Mouse (Mus musculus) liver, embryonic 16.5 days (tissue): ENCODE measurements around the gene Tbc1d24. TPM values are rescaled to one million over a fixed set of nuclear protein-coding genes. Genes with fewer than 3 reads are reported as not detected.

Experiments
- ATAC-seq: fragments of 200-750 bp; cut with Nextera tagmentation; 2 replicates; pipeline ENCODE4 v1.8.0; 2017; ENCODE audit warnings: low read depth, mild to moderate bottlenecking, moderate number of reproducible peaks, moderate library complexity
- H3K27ac ChIP-seq: fragments of 300-500 bp; sonication (generic); 2 replicates; pipeline ENCODE4 v1.5.1; 2014; ENCODE audit warnings: mild to moderate bottlenecking, low read length
- H3K27me3 ChIP-seq: fragments of 300-500 bp; sonication (generic); 2 replicates; pipeline ENCODE4 v1.6.1; 2014; ENCODE audit warnings: low read depth, low read length, mixed read lengths; ENCODE audit not compliant: control insufficient read depth, insufficient read depth
- H3K36me3 ChIP-seq: fragments of 300-500 bp; sonication (generic); 2 replicates; pipeline ENCODE4 v1.6.1; 2014; ENCODE audit warnings: mild to moderate bottlenecking; ENCODE audit not compliant: control insufficient read depth, insufficient read depth
- H3K4me1 ChIP-seq: fragments of 300-500 bp; sonication (generic); 2 replicates; pipeline ENCODE4 v1.6.1; 2014; ENCODE audit warnings: low read depth, low read length, mixed read lengths; ENCODE audit not compliant: control insufficient read depth
- H3K4me2 ChIP-seq: fragments of 300-500 bp; sonication (generic); 2 replicates; pipeline ENCODE4 v1.6.1; 2014; ENCODE audit warnings: low read depth, low read length, mixed read lengths
- H3K4me3 ChIP-seq: fragments of 300-500 bp; sonication (generic); 2 replicates; pipeline ENCODE4 v1.5.1; 2014; ENCODE audit warnings: low read depth, mild to moderate bottlenecking, low read length
- H3K9ac ChIP-seq: fragments of 300-500 bp; sonication (generic); 2 replicates; pipeline ENCODE4 v1.6.1; 2014; ENCODE audit warnings: low read depth, low read length
- H3K9me3 ChIP-seq: fragments of 300-500 bp; sonication (generic); replicated peaks from 2 replicates; pipeline ENCODE4 v1.6.1; 2016; ENCODE audit warnings: low read length; ENCODE audit not compliant: control insufficient read depth
- WGBS: fragments of 180-500 bp; shearing (Covaris S2); extraction: QIAGEN DNeasy Blood & Tissue Kit; methylation state at CpG from one replicate; pipeline ENCODE4 v1.1.7; 2014; ENCODE audit not compliant: insufficient replicate concordance; 5-methylcytosine and 5-hydroxymethylcytosine counted together
- polyA plus RNA-seq: library from polyadenylated mRNA; unstranded; fragments of >200 nt; fragmentation: Nextera tagmentation; extraction: Ambion mirVana; gene quantifications from 2 replicates; pipeline ENCODE4 v1.2.1, GENCODE M21; 2015

Tbc1d24 gene
- polyA plus RNA-seq, 1 experiment from 2014 or later, result 7.4 TPM

DNA sequence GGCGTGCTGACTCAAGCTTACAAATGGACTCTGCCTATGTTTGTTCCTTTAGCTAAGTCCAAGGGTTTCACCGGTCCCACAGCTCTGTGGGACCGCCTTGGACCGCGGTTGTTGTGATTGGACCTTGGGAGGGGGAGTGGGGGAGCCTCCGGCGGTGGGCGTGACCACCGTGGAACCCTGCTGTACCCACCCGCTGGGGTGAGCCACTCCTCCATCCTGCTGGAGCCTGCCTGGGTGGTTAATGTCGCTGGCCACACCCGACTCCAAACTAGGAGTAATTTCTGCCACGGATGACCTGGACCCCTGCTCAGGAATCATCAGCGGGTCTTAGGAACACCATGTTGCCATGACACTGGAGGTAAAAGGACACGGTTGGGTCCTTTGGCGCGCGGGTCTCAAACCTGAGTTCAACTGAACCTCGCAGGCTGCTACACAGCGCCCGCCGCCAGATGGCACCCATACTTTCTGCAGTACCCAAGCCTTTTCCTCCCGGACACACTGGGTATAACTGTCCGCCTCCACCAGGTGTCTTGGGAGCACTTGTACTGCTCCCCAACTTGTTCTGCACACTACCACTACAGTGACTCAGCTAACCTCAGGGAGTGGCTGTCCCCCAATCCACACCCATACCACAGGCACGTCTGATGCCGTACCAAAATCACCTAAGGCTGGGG lies 53.3 kb downstream of the Tbc1d24 start:
- peak overlapping the region; percentile 64 for H3K4me3 ChIP-seq
- peak overlapping the region; percentile 94 for H3K27ac ChIP-seq
- 2% methylated on average over 26 of the region's 26 CpGs for WGBS
- ATAC-seq, result peak; percentile 96
- H3K36me3 ChIP-seq, result peaks cover 2% of the 10 kb centered on the region; the same call in 1 of the 2 replicates
- H3K27me3 ChIP-seq, result no peaks in the 10 kb centered on the region
- H3K9me3 ChIP-seq, result no peaks in the 10 kb centered on the region
- H3K9ac ChIP-seq, result peak overlapping the region; percentile 77
- H3K4me2 ChIP-seq, result peak overlapping the region; percentile 97
- H3K4me1 ChIP-seq, result peaks cover 30% of the 10 kb centered on the region

DNA sequence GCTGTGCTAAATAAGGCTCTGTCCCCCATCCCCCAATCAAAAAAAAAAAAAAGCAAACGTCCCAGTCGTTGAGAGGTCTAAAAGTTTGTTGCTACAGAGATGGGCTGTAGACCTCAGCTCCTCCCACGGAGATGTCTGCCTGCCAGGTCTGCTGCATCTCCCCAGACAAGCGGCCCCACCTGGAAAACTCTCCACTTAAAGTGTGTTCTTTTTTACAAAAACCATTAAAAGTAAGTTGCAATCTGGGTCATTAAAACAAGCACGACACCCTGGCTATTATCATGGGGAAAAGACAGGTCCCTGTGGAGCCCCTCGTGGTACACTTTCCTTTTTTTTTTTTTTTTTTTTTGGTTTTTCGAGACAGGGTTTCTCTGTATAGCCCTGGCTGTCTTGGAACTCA lies 54.0 kb downstream of the Tbc1d24 start:
- Histone ChIP-seq H3K4me3 (peak overlapping the region; percentile 64), H3K27ac (peak overlapping the region; percentile 94), H3K4me1 (peaks cover 30% of the 10 kb centered on the region), H3K36me3 (peaks cover 2% of the 10 kb centered on the region; the same call in 1 of the 2 replicates), H3K9me3 (no peaks in the 10 kb centered on the region), H3K9ac (peak overlapping the region; percentile 77), H3K27me3 (no peaks in the 10 kb centered on the region), H3K4me2 (peak overlapping the region; percentile 97)
- ATAC-seq, result no peak
- WGBS, result 18% methylated on average over 7 of the region's 7 CpGs

DNA sequence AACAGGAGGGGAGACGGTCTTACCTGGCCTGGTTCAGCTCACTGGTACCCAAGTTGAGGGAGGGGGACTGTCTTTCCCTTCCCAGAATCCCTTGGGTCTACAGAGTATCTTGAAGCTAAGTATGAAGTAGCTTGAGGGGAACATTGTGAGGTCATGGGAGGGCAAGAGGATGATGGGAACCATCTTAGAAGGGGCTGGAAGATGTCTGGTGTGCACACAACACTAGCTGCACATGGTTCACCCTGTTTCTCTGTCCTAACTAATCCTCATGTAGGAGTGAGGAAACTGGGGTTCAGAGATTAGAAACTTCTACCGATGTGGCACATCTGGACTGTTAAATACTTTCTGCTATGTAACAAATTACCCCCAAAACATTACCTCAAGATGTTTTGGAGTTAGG lies 54.5 kb downstream of the Tbc1d24 start, which contains the start of gene Pdpk1:
Gene Pdpk1 (minus strand): TSS at position 101 of the 400 bp plus-strand sequence.
- WGBS, result 86% methylated on average over 2 of the region's 2 CpGs
- Histone ChIP-seq H3K4me1 (peaks cover 30% of the 10 kb centered on the region), H3K36me3 (no peaks in the 10 kb centered on the region), H3K27ac (peak within 1 kb of the TSS; percentile 94), H3K4me2 (peak within 1 kb of the TSS; percentile 97), H3K27me3 (no peaks in the 10 kb centered on the region), H3K9ac (peak within 1 kb of the TSS; percentile 77), H3K4me3 (peak within 1 kb of the TSS; percentile 64), H3K9me3 (no peaks in the 10 kb centered on the region)
- ATAC-seq, result no peak

- Histone ChIP-seq H3K4me2 (no peak overlapping the region), H3K9me3 (no peaks in the 10 kb centered on the region), H3K4me3 (no peak overlapping the region), H3K9ac (no peak overlapping the region), H3K4me1 (peaks cover 28% of the 10 kb centered on the region), H3K27ac (no peak overlapping the region), H3K36me3 (no peaks in the 10 kb centered on the region), H3K27me3 (no peaks in the 10 kb centered on the region)
- WGBS, result 74% methylated on average over 7 of the region's 7 CpGs
- ATAC-seq, result no peak
Measured at GRCm38 (mm10) chr17:24149421-24149820, 55.9 kb downstream of the Tbc1d24 start.

DNA sequence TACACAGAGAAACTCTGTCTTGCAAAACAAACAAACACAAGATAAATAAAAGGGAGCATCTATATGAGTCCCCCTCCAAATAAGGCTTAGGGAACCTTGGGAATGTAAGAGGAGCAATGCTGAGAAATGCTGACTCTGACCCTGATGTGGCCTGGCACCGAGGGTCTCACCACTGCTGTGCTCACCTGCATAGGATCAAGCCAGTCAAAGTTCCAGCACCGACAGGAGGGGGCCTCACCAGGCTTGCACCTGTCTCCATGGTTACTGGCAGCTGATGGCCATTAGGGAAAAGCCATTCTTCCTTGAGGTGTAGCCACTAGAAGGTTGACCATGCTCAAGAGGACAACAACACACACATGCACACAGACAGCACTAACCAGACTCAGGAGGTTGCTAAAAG lies 62.5 kb downstream of the Tbc1d24 start:
- H3K27ac ChIP-seq, result no peak overlapping the region
- no peak overlapping the region for H3K4me2 ChIP-seq

DNA sequence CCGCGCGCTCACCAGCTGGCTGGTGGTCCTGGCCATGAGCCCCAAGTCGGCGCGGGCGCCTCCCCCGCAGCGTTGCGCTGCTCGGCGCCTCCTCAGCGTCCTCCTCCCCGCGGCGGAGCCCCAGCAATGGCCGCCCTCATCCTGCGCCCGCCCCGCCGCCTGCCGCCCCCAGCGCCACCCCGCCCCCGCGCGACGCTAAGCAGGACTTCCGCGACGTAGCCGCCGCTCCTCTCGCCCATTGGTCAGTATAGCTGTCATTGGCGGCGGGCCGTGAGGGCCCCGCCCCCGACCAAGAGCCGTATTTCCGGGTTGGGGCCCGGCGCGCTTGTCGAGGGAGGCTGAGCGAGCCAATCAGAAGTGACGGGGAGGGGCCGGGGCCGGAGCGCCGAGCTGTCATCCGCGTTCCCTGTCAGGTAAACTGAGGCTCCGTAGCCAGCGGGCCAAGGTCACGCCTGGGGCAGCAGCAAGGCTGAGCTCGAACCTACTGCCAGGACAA lies 63.9 kb downstream of the Tbc1d24 start:
- WGBS, result 0% methylated on average over 50 of the region's 57 CpGs
- H3K4me1 ChIP-seq, result peaks cover 30% of the 10 kb centered on the region

More for the DNA sequence above, 62.5 kb downstream of the Tbc1d24 start:
- H3K4me3 ChIP-seq, result no peak overlapping the region
- H3K9ac ChIP-seq, result no peak overlapping the region
- H3K36me3 ChIP-seq, result no peaks in the 10 kb centered on the region
- no peaks in the 10 kb centered on the region for H3K27me3 ChIP-seq
- H3K4me1 ChIP-seq, result peaks cover 22% of the 10 kb centered on the region
- 43% methylated on average over 2 of the region's 2 CpGs for WGBS
- H3K9me3 ChIP-seq, result no peaks in the 10 kb centered on the region
- ATAC-seq, result no peak

DNA sequence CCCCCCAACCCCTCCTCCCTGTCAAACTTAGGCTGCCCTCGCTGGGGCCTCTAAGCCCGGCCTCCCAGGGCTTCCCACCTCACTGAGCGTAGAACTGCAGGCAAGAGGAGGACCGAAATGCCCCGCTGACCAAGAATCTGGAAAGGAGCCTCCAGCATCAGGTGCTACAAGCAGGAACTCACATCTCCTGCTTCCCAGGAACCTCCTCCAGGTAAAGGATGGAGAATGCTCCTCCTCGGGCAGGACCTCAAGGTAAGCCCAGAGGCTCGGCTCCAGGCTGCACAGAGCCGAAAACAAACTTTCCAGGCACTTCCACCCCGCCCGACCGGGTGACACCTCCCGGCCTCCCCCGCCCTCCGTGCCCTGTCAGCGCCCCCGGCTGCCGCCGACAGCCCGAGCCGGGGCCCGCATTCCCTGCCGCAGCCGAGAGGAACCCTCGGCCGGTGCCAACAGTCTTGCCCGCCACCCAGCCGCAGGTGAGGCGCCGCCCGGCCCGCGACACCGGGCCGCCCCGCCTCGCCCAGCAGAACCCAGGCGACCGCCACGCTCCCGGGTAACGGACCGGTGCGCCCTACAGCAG lies 64.4 kb downstream of the Tbc1d24 start:
- H3K4me3 ChIP-seq, result peak overlapping the region; percentile 97
- ATAC-seq, result peak; percentile 43
- no peaks in the 10 kb centered on the region for H3K27me3 ChIP-seq
- H3K27ac ChIP-seq, result peak overlapping the region; percentile 93
- peak overlapping the region; percentile 97 for H3K9ac ChIP-seq
- WGBS, result under 1% methylated on average over 41 of the region's 43 CpGs
- H3K36me3 ChIP-seq, result no peaks in the 10 kb centered on the region
- H3K4me2 ChIP-seq, result peak overlapping the region; percentile 88
- H3K4me1 ChIP-seq, result peaks cover 31% of the 10 kb centered on the region
- no peaks in the 10 kb centered on the region for H3K9me3 ChIP-seq

More for the DNA sequence above, 63.9 kb downstream of the Tbc1d24 start:
- Histone ChIP-seq H3K4me2 (peak overlapping the region; percentile 88), H3K9me3 (no peaks in the 10 kb centered on the region), H3K9ac (peak overlapping the region; percentile 97), H3K36me3 (no peaks in the 10 kb centered on the region), H3K4me3 (peak overlapping the region; percentile 97), H3K27ac (peak overlapping the region; percentile 93), H3K27me3 (no peaks in the 10 kb centered on the region)
- ATAC-seq, result peak; percentile 97

- Histone ChIP-seq H3K36me3 (no peaks in the 10 kb centered on the region), H3K27ac (peak overlapping the region; percentile 93), H3K27me3 (no peaks in the 10 kb centered on the region), H3K9me3 (no peaks in the 10 kb centered on the region), H3K4me1 (peaks cover 31% of the 10 kb centered on the region), H3K9ac (peak overlapping the region; percentile 97), H3K4me3 (peak overlapping the region; percentile 97), H3K4me2 (peak overlapping the region; percentile 88)
- 55% methylated on average over 4 of the region's 4 CpGs for WGBS
- no peak for ATAC-seq
Measured at GRCm38 (mm10) chr17:24139968-24140367, 65.4 kb downstream of the Tbc1d24 start.

DNA sequence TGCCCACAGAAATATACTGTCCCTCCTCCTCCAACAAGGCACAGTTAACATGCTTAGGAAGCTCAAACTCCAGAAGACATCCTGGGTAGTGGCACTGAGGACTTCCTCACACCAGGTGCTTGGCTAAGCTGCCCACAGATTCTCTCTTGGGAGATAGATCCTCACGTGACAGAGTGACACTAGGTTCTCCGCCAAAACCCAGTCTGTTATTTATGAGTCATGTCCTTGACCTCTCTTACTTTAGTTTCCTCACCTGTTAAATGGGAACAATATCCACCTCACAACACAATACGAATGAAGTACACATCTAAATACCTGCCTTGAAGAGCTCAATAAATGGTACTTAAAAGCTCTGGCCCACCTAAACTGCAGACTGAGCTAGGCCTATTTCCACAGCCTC lies 66.1 kb downstream of the Tbc1d24 start:
- Histone ChIP-seq H3K36me3 (no peaks in the 10 kb centered on the region), H3K4me2 (peak overlapping the region; percentile 88; the same call in 1 of the 2 replicates), H3K27me3 (no peaks in the 10 kb centered on the region), H3K4me1 (peaks cover 34% of the 10 kb centered on the region), H3K27ac (no peak overlapping the region), H3K9me3 (no peaks in the 10 kb centered on the region), H3K9ac (no peak overlapping the region; the same call in 1 of the 2 replicates), H3K4me3 (no peak overlapping the region)
- WGBS, result 71% methylated on average over 3 of the region's 3 CpGs
- no peak for ATAC-seq
